Mouse (Mus musculus): ENCODE results near the gene Dclre1a. TPM values are rescaled to one million over a fixed set of nuclear protein-coding genes. Genes with fewer than 3 reads are reported as not detected.

Dclre1a gene
- total and polyA plus RNA-seq, 3 experiments, result 28.7 to 142 (median 36.0) TPM

- Histone ChIP-seq H3K4me1 (ENCODE audit: control insufficient read depth in 1 of 2, insufficient read depth in 2 of 2, low read length in 2 of 2) (peaks cover 3 to 9% of the 10 kb centered on the region in 2 experiments), H3K27ac (ENCODE audit: control insufficient read depth, low read depth, low read length) (no peak overlapping the region), H3K36me3 (ENCODE audit: control insufficient read depth in 1 of 2, insufficient read depth in 2 of 2, low read length in 2 of 2) (peaks cover 8 to 31% of the 10 kb centered on the region in 2 experiments), H3K9me3 (replicated peaks; ENCODE audit: insufficient read depth, low read length) (no peaks in the 10 kb centered on the region), H3K79me2 (ENCODE audit: control insufficient read depth, insufficient read depth, low read length, poor library complexity) (peaks cover 42% of the 10 kb centered on the region), H3K4me3 (ENCODE audit: control insufficient read depth in 1 of 2, insufficient read depth in 1 of 2, low read depth in 2 of 2, low read length in 2 of 2) (no peak overlapping the region), H3K27me3 (ENCODE audit: control insufficient read depth in 1 of 2, insufficient read depth in 2 of 2, low read length in 2 of 2) (no peaks in the 10 kb centered on the region), H3K9ac (ENCODE audit: control insufficient read depth, low read depth, low read length, poor library complexity, severe bottlenecking) (no peak overlapping the region)
- peak; percentile 38 for DNase-seq (ENCODE audit: low read depth, low spot score)
- TF ChIP-seq JUND (IDR thresholded peaks at IDR 0.05; ENCODE audit: low read depth, low read length) (no peak), ZKSCAN1 (IDR thresholded peaks at IDR 0.05; ENCODE audit: low read depth, low read length) (no peak), KAT2A (conservative IDR thresholded peaks at IDR 0.05; ENCODE audit: low read depth, low read length) (no peak), SMC3 (IDR thresholded peaks at IDR 0.05; ENCODE audit: low read depth, low read length) (peak; percentile 34), ELF1 (IDR thresholded peaks at IDR 0.05; ENCODE audit: low read depth, low read length) (no peak), MYC (IDR thresholded peaks at IDR 0.05; ENCODE audit: low read depth, low read length) (no peak), CTCF (IDR thresholded peaks at IDR 0.05 in 2 of 3, conservative IDR thresholded peaks at IDR 0.05 in 1 of 3; ENCODE audit: control insufficient read depth in 1 of 3, insufficient read depth in 1 of 3, low read depth in 2 of 3, low read length in 3 of 3, poor library complexity in 1 of 3, severe bottlenecking in 1 of 3) (peak in 2 of 3 experiments; percentile 13 to 36; a peak in 2 of 6 replicates), HCFC1 (IDR thresholded peaks at IDR 0.05; ENCODE audit: low read depth, low read length) (no peak)
Observed at GRCm38 (mm10) chr19:56565358-56565757, 17.3 kb upstream of the Dclre1a start.

GRCm38 (mm10) chr19:56563469-56563868 lies 15.4 kb upstream of the Dclre1a start:
- no peaks in the 10 kb centered on the region for H3K27me3 ChIP-seq (ENCODE audit: control insufficient read depth in 1 of 2, insufficient read depth in 2 of 2, low read length in 2 of 2)
- H3K79me2 ChIP-seq (ENCODE audit: control insufficient read depth, insufficient read depth, low read length, poor library complexity), result peaks cover 55% of the 10 kb centered on the region
- H3K36me3 ChIP-seq (ENCODE audit: control insufficient read depth in 1 of 2, insufficient read depth in 2 of 2, low read length in 2 of 2), result peaks cover 6 to 39% of the 10 kb centered on the region in 2 experiments
- no peaks in the 10 kb centered on the region for H3K9me3 ChIP-seq (replicated peaks; ENCODE audit: insufficient read depth, low read length)
- no peak overlapping the region for H3K27ac ChIP-seq (ENCODE audit: control insufficient read depth, low read depth, low read length)
- H3K4me1 ChIP-seq (ENCODE audit: control insufficient read depth in 1 of 2, insufficient read depth in 2 of 2, low read length in 2 of 2), result peaks cover 3 to 7% of the 10 kb centered on the region in 2 experiments; a peak in 3 of 4 replicates
- H3K4me3 ChIP-seq (ENCODE audit: control insufficient read depth in 1 of 2, insufficient read depth in 1 of 2, low read depth in 2 of 2, low read length in 2 of 2), result no peak overlapping the region
- no peak for DNase-seq (ENCODE audit: low read depth, low spot score)
- no peak for TF ChIP-seq MAFK (IDR thresholded peaks at IDR 0.05; ENCODE audit: borderline replicate concordance, low read depth, low read length)
- TF ChIP-seq MXI1 (IDR thresholded peaks at IDR 0.05; ENCODE audit: low read depth, low read length), result no peak
- no peak for TF ChIP-seq NRF1 (IDR thresholded peaks at IDR 0.05; ENCODE audit: insufficient read depth, low read depth, low read length, poor library complexity, severe bottlenecking)
- no peak for TF ChIP-seq SMC3 (IDR thresholded peaks at IDR 0.05; ENCODE audit: low read depth, low read length)
- TF ChIP-seq ZMIZ1 (IDR thresholded peaks at IDR 0.05; ENCODE audit: low read depth, low read length), result no peak
- no peak overlapping the region for H3K9ac ChIP-seq (ENCODE audit: control insufficient read depth, low read depth, low read length, poor library complexity, severe bottlenecking)

GRCm38 (mm10) chr19:56562433-56563138 lies 14.6 kb upstream of the Dclre1a start:
- H3K36me3 ChIP-seq (ENCODE audit: control insufficient read depth in 1 of 2, insufficient read depth in 2 of 2, low read length in 2 of 2), result peaks cover 6 to 39% of the 10 kb centered on the region in 2 experiments
- H3K4me3 ChIP-seq (ENCODE audit: control insufficient read depth in 1 of 2, insufficient read depth in 1 of 2, low read depth in 2 of 2, low read length in 2 of 2), result no peak overlapping the region
- DNase-seq (ENCODE audit: low read depth, low spot score), result no peak
- TF ChIP-seq SIN3A (IDR thresholded peaks at IDR 0.05; ENCODE audit: low read length) (no peak), NELFE (IDR thresholded peaks at IDR 0.05; ENCODE audit: low read depth, low read length) (no peak), SMC3 (IDR thresholded peaks at IDR 0.05; ENCODE audit: low read depth, low read length) (no peak), JUND (IDR thresholded peaks at IDR 0.05; ENCODE audit: low read depth, low read length) (no peak), TCF12 (IDR thresholded peaks at IDR 0.05; ENCODE audit: low read depth, low read length) (no peak), KAT2A (conservative IDR thresholded peaks at IDR 0.05; ENCODE audit: low read depth, low read length) (no peak), RAD21 (IDR thresholded peaks at IDR 0.05; ENCODE audit: low read depth, low read length) (no peak)
- H3K79me2 ChIP-seq (ENCODE audit: control insufficient read depth, insufficient read depth, low read length, poor library complexity), result peaks cover 56% of the 10 kb centered on the region
- H3K27ac ChIP-seq (ENCODE audit: control insufficient read depth, low read depth, low read length), result no peak overlapping the region
- H3K4me1 ChIP-seq (ENCODE audit: control insufficient read depth in 1 of 2, insufficient read depth in 2 of 2, low read length in 2 of 2), result peaks cover 3 to 7% of the 10 kb centered on the region in 2 experiments; a peak in 3 of 4 replicates
- no peaks in the 10 kb centered on the region for H3K9me3 ChIP-seq (replicated peaks; ENCODE audit: insufficient read depth, low read length)
- H3K27me3 ChIP-seq (ENCODE audit: control insufficient read depth in 1 of 2, insufficient read depth in 2 of 2, low read length in 2 of 2), result no peaks in the 10 kb centered on the region
- no peak overlapping the region for H3K9ac ChIP-seq (ENCODE audit: control insufficient read depth, low read depth, low read length, poor library complexity, severe bottlenecking)
